Mouse (Mus musculus): Measurements from ENCODE around the gene Eif4ebp2. TPM values are rescaled to one million over a fixed set of nuclear protein-coding genes. Genes with fewer than 3 reads are reported as not detected.

Eif4ebp2 gene
- polyA plus RNA-seq, 1 experiment: 127 TPM

DNA sequence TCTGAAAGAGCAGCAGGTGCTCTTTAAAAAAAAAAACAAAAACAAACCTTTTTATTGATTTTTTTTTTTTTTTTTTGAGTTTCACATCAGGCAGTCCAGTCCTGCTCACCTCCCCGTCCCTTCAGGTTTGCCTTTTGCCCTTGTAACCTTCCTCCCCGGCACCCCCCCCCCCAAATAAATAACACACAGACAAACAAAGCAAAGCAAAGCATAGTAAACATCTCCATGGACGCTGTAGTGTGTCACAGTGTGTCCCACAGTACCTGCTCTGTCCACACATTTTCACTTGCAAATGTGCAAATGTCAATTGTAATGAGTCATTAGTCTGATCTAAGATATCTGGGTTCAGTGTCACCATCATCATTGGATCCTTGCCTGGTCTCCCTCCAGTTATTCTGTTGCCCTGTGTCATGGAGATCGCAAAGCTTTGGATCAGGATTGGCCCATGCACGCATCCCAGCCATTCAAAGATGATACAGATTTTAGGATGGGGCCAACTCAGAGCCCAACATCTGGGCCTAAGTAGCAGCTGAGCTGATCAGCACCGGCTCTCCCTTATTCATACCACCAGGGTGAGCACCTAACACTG is 36.2 kb upstream of the Eif4ebp2 start:
- no peaks in the 10 kb centered on the region for H3K36me3 ChIP-seq (ENCODE audit: control insufficient read depth, insufficient read depth, low read length)
- no peak for DNase-seq
- H3K27me3 ChIP-seq (replicated peaks; ENCODE audit: control insufficient read depth, insufficient read depth, low read length): no peaks in the 10 kb centered on the region
- no peaks in the 10 kb centered on the region for H3K4me1 ChIP-seq (ENCODE audit: control insufficient read depth, insufficient read depth, low read length)
- WGBS: 85% methylated on average over 6 of the region's 6 CpGs
- no peak for TF ChIP-seq POLR2A (IDR thresholded peaks at IDR 0.05; ENCODE audit: low read depth, low read length)
- TF ChIP-seq CTCF (conservative IDR thresholded peaks at IDR 0.05; ENCODE audit: insufficient read depth, insufficient read length, low read depth, low read length): no peak
- no peak overlapping the region for H3K4me3 ChIP-seq (ENCODE audit: insufficient read depth, low read depth, low read length)
- H3K27ac ChIP-seq (ENCODE audit: insufficient read depth, low read depth, low read length): no peak overlapping the region

DNA sequence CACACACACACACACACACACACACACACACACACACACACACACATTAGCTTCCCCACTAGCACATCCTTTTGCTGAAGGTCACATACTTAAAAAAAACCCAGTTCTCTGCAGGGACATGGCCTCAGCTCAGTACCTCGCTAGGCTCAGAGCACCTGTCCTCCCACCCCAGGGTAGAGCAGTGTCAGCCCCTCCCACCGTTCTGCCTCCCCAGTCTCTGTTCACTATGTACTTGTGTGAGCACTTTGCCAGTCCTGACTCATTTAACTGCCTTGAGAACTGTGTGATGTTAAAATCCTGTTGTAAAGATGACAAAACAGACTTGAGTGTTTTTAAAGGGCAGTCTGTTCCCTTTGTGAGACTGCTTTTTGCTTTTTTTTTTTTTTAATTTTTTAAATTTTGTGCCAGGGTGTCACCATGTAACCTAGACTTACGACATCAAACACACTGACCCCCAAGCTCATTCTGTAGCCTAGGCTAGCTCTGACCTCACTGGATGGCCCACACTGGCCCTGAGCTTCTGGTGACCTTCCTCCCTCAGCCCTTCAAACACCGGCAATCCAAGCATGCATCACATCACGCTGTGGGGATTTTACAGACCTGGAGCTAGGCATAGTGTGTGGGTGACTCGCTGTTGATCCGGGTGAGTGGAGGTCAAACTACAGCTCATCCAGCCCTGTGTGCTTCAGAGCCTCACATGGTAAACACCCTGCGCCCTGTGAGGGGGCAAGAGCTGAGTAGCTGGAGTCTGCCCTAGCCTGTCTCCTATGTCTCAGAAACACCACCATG is 34.3 kb upstream of the Eif4ebp2 start:
- 72% methylated on average over 8 of the region's 8 CpGs for WGBS
- DNase-seq: no peak
- H3K36me3 ChIP-seq (ENCODE audit: control insufficient read depth, insufficient read depth, low read length): no peaks in the 10 kb centered on the region
- H3K4me3 ChIP-seq (ENCODE audit: insufficient read depth, low read depth, low read length): no peak overlapping the region
- H3K27me3 ChIP-seq (replicated peaks; ENCODE audit: control insufficient read depth, insufficient read depth, low read length): no peaks in the 10 kb centered on the region
- no peaks in the 10 kb centered on the region for H3K4me1 ChIP-seq (ENCODE audit: control insufficient read depth, insufficient read depth, low read length)
- H3K27ac ChIP-seq (ENCODE audit: insufficient read depth, low read depth, low read length): no peak overlapping the region
- TF ChIP-seq CTCF (conservative IDR thresholded peaks at IDR 0.05; ENCODE audit: insufficient read depth, insufficient read length, low read depth, low read length) (no peak), POLR2A (IDR thresholded peaks at IDR 0.05; ENCODE audit: low read depth, low read length) (no peak)

DNA sequence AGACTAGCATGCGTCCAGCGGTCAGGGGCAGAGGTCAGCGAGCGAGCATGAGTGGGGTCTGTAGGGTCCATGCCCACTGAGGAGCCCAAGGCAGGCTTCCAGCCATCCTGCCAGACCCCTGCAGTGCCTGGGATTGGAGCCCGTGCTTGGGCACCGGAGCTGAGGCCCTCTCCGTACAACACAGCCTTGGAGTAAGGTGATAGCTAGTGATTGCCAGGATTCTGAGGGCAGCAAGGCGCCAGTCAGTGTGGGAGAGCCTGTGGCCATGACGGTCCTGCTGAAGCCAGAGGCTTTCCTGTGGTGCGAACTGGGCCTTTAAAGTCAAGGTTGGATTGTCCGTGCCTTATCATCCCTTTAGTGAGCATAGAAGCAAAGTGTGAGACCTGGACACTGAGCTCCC is 32.3 kb upstream of the Eif4ebp2 start:
- no peak overlapping the region for H3K27ac ChIP-seq (ENCODE audit: insufficient read depth, low read depth, low read length)
- DNase-seq: no peak

GRCm38 (mm10) chr10:61482771-61483170 is 30.3 kb upstream of the Eif4ebp2 start:
- no peak for TF ChIP-seq POLR2A (IDR thresholded peaks at IDR 0.05; ENCODE audit: low read depth, low read length)
- TF ChIP-seq CTCF (conservative IDR thresholded peaks at IDR 0.05; ENCODE audit: insufficient read depth, insufficient read length, low read depth, low read length): no peak
- no peak for DNase-seq
- Histone ChIP-seq H3K27ac (ENCODE audit: insufficient read depth, low read depth, low read length) (no peak overlapping the region), H3K4me1 (ENCODE audit: control insufficient read depth, insufficient read depth, low read length) (no peaks in the 10 kb centered on the region), H3K36me3 (ENCODE audit: control insufficient read depth, insufficient read depth, low read length) (no peaks in the 10 kb centered on the region), H3K27me3 (replicated peaks; ENCODE audit: control insufficient read depth, insufficient read depth, low read length) (no peaks in the 10 kb centered on the region), H3K4me3 (ENCODE audit: insufficient read depth, low read depth, low read length) (no peak overlapping the region)
- 87% methylated on average over 7 of the region's 7 CpGs for WGBS

More for the DNA sequence above, 32.3 kb upstream of the Eif4ebp2 start:
- H3K27me3 ChIP-seq (replicated peaks; ENCODE audit: control insufficient read depth, insufficient read depth, low read length): no peaks in the 10 kb centered on the region
- 83% methylated on average over 11 of the region's 11 CpGs for WGBS
- no peaks in the 10 kb centered on the region for H3K4me1 ChIP-seq (ENCODE audit: control insufficient read depth, insufficient read depth, low read length)
- TF ChIP-seq POLR2A (IDR thresholded peaks at IDR 0.05; ENCODE audit: low read depth, low read length): no peak
- TF ChIP-seq CTCF (conservative IDR thresholded peaks at IDR 0.05; ENCODE audit: insufficient read depth, insufficient read length, low read depth, low read length): no peak
- H3K4me3 ChIP-seq (ENCODE audit: insufficient read depth, low read depth, low read length): no peak overlapping the region
- H3K36me3 ChIP-seq (ENCODE audit: control insufficient read depth, insufficient read depth, low read length): no peaks in the 10 kb centered on the region

DNA sequence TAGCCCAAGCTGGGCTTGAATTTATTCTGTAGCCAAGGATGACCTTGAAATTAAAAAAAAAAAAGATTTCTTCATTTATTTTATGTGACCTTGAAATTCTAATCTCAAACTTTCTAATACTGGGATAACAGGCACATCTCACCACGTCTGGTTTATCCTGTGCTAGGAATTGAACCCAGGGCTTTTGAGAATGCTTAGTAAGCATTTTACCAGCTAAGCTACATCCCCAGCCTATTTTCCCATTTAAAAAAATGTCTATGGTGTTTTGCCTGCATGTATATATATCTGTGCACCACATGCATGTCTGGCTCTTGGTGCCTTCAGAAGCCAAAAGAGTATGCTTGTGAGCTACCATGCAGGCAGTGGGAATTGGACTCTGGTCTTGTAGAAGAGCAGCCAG is 28.0 kb upstream of the Eif4ebp2 start:
- DNase-seq: no peak
- TF ChIP-seq CTCF (conservative IDR thresholded peaks at IDR 0.05; ENCODE audit: insufficient read depth, insufficient read length, low read depth, low read length) (no peak), POLR2A (IDR thresholded peaks at IDR 0.05; ENCODE audit: low read depth, low read length) (no peak)
- H3K4me3 ChIP-seq (ENCODE audit: insufficient read depth, low read depth, low read length): no peak overlapping the region
- no peaks in the 10 kb centered on the region for H3K4me1 ChIP-seq (ENCODE audit: control insufficient read depth, insufficient read depth, low read length)
- no peak overlapping the region for H3K27ac ChIP-seq (ENCODE audit: insufficient read depth, low read depth, low read length)
- no peaks in the 10 kb centered on the region for H3K27me3 ChIP-seq (replicated peaks; ENCODE audit: control insufficient read depth, insufficient read depth, low read length)
- no peaks in the 10 kb centered on the region for H3K36me3 ChIP-seq (ENCODE audit: control insufficient read depth, insufficient read depth, low read length)
- WGBS: 77% methylated on average over 1 of the region's 1 CpGs

- TF ChIP-seq CTCF (conservative IDR thresholded peaks at IDR 0.05; ENCODE audit: insufficient read depth, insufficient read length, low read depth, low read length) (no peak), POLR2A (IDR thresholded peaks at IDR 0.05; ENCODE audit: low read depth, low read length) (no peak)
- Histone ChIP-seq H3K27me3 (replicated peaks; ENCODE audit: control insufficient read depth, insufficient read depth, low read length) (no peaks in the 10 kb centered on the region), H3K27ac (ENCODE audit: insufficient read depth, low read depth, low read length) (no peak overlapping the region), H3K4me1 (ENCODE audit: control insufficient read depth, insufficient read depth, low read length) (no peaks in the 10 kb centered on the region), H3K36me3 (ENCODE audit: control insufficient read depth, insufficient read depth, low read length) (no peaks in the 10 kb centered on the region), H3K4me3 (ENCODE audit: insufficient read depth, low read depth, low read length) (no peak overlapping the region)
- DNase-seq: no peak
- 89% methylated on average over 4 of the region's 4 CpGs for WGBS
These were observed 27.5 kb upstream of the Eif4ebp2 start for GRCm38 (mm10) chr10:61479927-61480326.

GRCm38 (mm10) chr10:61479461-61479860 is 27.0 kb upstream of the Eif4ebp2 start:
- TF ChIP-seq POLR2A (IDR thresholded peaks at IDR 0.05; ENCODE audit: low read depth, low read length): no peak
- no peak for TF ChIP-seq CTCF (conservative IDR thresholded peaks at IDR 0.05; ENCODE audit: insufficient read depth, insufficient read length, low read depth, low read length)
- DNase-seq: no peak
- 89% methylated on average over 10 of the region's 10 CpGs for WGBS

More at GRCm38 (mm10) chr10:61479461-61479860, 27.0 kb upstream of the Eif4ebp2 start:
- Histone ChIP-seq H3K4me1 (ENCODE audit: control insufficient read depth, insufficient read depth, low read length) (no peaks in the 10 kb centered on the region), H3K4me3 (ENCODE audit: insufficient read depth, low read depth, low read length) (no peak overlapping the region), H3K27me3 (replicated peaks; ENCODE audit: control insufficient read depth, insufficient read depth, low read length) (no peaks in the 10 kb centered on the region), H3K27ac (ENCODE audit: insufficient read depth, low read depth, low read length) (no peak overlapping the region), H3K36me3 (ENCODE audit: control insufficient read depth, insufficient read depth, low read length) (no peaks in the 10 kb centered on the region)

Measured in kidney, adult 2 months (tissue).